Mouse (Mus musculus) olfactory bulb, adult 2 months (tissue): ENCODE data around the gene Farp1.

ENCODE experiments used
- CTCF ChIP-seq: fragments of 200-500 bp; IDR thresholded peaks from 2 replicates; pipeline ENCODE4 v1.5.1; 2012; ENCODE audit warnings: low read depth, mild to moderate bottlenecking, low read length, moderate library complexity; ENCODE audit not compliant: insufficient read depth
- POLR2A ChIP-seq: fragments of 200-500 bp; IDR thresholded peaks from 2 replicates; pipeline ENCODE4 v1.6.1; 2012; ENCODE audit warnings: mild to moderate bottlenecking, low read depth, low read length, moderate library complexity; ENCODE audit not compliant: insufficient read depth

GRCm38 (mm10) chr14:121259789-121260188 is 224.8 kb downstream of the Farp1 start:
- TF ChIP-seq CTCF (no peak), POLR2A (no peak)
